Mouse (Mus musculus): ENCODE results near the gene Spon1. TPM values are rescaled to one million over a fixed set of nuclear protein-coding genes. Genes with fewer than 3 reads are reported as not detected.

The Spon1 gene
- 22.7 and 25.9 TPM in 2 replicates for polyA plus RNA-seq (2016; fragmentation: Nextera tagmentation; extraction: Ambion mirVana)

DNA sequence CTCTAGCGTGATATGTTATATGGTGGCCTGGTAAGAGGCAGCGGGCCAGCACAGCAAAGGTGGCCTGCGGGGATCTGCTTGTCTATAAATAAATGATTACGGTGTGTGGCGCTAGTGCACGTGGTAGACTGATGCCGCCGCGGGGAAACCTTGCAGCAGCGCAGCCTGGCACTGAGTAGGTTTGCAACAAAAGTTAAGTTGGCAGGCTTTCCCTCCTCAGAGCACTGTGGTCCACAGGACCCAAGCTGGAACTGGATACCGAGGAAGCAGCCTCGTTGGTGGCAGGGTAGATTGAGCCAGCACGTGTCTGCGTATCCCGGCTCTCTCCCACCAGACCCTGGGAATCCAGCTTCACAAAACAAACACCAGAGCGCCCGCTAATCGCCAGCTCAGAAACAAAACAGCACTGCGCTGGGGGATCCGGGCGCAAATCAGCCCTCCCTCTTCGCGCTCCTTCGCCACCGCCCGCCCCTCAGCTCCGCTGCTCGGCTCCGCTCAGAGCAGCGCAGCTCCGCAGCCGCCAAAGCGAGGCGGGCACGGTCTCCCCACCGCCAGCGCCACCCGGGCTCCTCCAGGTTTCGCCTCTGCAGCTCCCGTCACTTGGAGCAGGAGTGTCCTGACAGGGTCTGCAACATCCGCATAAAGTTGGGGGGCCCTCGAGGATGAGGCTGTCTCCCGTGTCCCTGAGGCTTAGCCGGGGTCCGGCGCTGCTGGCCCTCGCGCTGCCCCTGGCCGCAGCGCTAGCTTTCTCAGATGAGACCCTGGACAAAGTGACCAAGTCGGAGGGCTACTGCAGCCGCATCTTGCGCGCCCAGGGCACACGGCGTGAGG, at the start of gene Spon1:
Gene Spon1 (plus strand): TSS at position 332 of the 831 bp plus-strand sequence.
- Histone ChIP-seq H3K9ac (peak within 1 kb of the TSS; percentile 58), H3K9me3 (0 out of 2 replicates have a peak, but pooled peaks cover 4% of the 10 kb centered on the region), H3K4me1 (peaks cover 20% of the 10 kb centered on the region; the same call in 1 of the 2 replicates), H3K27ac (no peak within 1 kb of the TSS), H3K4me3 (peak within 1 kb of the TSS; percentile 53), H3K4me2 (replicated peaks) (peak within 1 kb of the TSS; percentile 92), H3K36me3 (no peaks in the 10 kb centered on the region), H3K27me3 (peaks cover 37% of the 10 kb centered on the region)
- peak; percentile 89 for ATAC-seq (ENCODE audit: insufficient number of reproducible peaks, insufficient read depth, low FRiP score, low TSS enrichment)
- under 1% methylated on average over 56 of the region's 56 CpGs for WGBS

DNA sequence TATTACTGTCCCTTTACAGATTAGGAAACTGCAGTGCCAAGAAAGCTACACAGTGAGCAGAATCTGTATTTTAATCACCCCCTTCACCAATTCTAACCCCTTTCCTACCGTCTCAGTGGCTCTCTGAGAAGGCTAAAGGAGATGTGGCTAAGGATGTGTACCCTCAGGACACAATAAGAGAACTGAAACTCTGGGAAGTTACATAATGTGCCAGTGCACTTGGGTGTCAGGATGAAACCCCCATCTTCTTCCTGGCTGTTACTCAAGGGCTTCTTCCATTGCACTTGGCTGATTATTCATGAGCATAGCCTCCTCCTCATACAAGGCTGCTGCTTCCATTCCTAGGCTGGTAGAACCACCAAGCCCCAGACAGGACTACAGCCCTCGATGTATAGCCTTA, 43.8 kb upstream of the Spon1 start:
- Histone ChIP-seq H3K4me2 (replicated peaks) (no peak overlapping the region), H3K9me3 (no peaks in the 10 kb centered on the region), H3K27ac (no peak overlapping the region), H3K4me1 (no peaks in the 10 kb centered on the region), H3K27me3 (no peaks in the 10 kb centered on the region), H3K36me3 (no peaks in the 10 kb centered on the region), H3K9ac (no peak overlapping the region), H3K4me3 (no peak overlapping the region)
- 73% methylated on average over 2 of the region's 2 CpGs for WGBS
- no peak for ATAC-seq (ENCODE audit: insufficient number of reproducible peaks, insufficient read depth, low FRiP score, low TSS enrichment)

DNA sequence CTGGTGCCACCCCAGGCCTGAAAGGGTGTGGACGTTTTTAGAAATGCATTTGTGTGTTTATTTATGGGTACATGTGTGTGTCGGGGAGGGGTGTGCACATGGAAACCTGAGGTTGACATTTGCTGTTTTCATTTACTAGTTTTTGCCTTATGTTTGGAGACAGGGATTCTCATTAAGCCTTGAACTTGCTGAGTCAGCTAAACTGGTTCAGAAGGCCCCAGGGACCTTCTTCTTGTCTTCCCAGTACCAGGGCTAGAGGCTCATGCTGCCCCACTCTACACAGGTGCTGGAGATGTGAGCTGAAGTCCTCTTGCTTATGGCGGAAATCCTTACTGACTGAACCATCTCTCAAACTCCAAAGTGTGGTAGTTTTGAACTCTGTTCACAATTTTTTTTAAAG, 41.9 kb upstream of the Spon1 start:
- no peak overlapping the region for H3K4me3 ChIP-seq
- H3K4me1 ChIP-seq: no peaks in the 10 kb centered on the region
- no peak overlapping the region for H3K27ac ChIP-seq
- no peak for ATAC-seq (ENCODE audit: insufficient number of reproducible peaks, insufficient read depth, low FRiP score, low TSS enrichment)
- no peak overlapping the region for H3K9ac ChIP-seq
- no peaks in the 10 kb centered on the region for H3K36me3 ChIP-seq
- WGBS: 76% methylated on average over 3 of the region's 3 CpGs
- H3K27me3 ChIP-seq: no peaks in the 10 kb centered on the region
- H3K9me3 ChIP-seq: no peaks in the 10 kb centered on the region
- H3K4me2 ChIP-seq (replicated peaks): no peak overlapping the region

DNA sequence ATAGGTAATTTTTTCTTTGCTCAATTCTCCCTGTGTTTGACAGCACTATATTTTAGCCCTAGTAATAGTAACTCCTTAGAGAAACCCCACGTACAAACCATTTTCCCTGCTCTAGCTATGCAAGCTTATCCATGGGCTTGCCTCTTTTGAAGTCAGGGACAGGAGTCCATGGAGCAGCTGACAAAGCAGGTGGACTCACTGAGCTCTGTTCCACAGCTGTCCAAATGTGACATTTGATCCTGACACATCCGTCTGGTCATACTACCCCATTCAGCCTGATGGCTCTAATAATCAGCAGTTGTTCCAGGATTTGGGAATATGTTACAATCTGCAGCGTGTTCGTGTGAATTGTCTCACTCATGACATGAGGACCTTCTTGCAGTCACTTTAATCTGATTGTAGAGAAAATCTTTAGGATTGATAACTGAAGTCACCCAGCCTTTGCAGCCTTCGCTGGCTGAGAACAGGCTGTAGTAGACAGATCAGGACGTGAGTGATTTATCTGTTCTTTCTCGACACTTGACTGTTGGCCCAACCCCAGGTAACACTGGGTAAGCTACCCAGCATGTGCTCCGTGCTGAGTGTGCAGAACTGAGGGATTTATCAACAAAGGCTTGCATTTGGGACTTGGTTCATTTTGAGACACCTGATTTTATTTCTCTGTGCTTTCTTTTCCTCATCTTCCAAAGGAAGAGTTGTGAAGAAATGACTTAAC, 37.6 kb upstream of the Spon1 start:
- Histone ChIP-seq H3K27me3 (no peaks in the 10 kb centered on the region), H3K4me3 (no peak overlapping the region), H3K4me1 (no peaks in the 10 kb centered on the region), H3K27ac (no peak overlapping the region), H3K9ac (no peak overlapping the region), H3K9me3 (no peaks in the 10 kb centered on the region), H3K36me3 (no peaks in the 10 kb centered on the region), H3K4me2 (replicated peaks) (no peak overlapping the region)
- 44% methylated on average over 8 of the region's 8 CpGs for WGBS
- ATAC-seq (ENCODE audit: insufficient number of reproducible peaks, insufficient read depth, low FRiP score, low TSS enrichment): no peak

DNA sequence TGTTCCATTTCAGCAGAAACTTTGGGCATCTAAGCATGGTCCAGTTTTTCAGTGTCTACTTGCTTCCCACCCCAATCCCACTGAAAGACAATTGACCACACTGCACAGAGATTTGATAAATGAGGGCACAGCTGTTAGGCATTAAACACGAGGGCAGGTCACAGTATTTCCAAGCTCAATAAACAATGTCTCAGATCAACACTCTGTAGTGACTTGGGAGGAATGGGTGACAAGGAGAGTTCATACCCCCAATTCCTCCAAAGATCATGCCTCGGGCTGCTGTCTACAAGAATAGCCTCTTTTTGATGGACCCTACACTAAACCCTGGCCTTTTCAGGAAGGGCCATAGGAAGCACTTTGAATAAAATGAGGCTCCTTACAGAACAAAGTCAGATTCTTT, 36.9 kb upstream of the Spon1 start:
- Histone ChIP-seq H3K4me3 (no peak overlapping the region), H3K27me3 (no peaks in the 10 kb centered on the region), H3K9ac (no peak overlapping the region), H3K4me2 (replicated peaks) (no peak overlapping the region), H3K4me1 (no peaks in the 10 kb centered on the region), H3K36me3 (no peaks in the 10 kb centered on the region), H3K9me3 (no peaks in the 10 kb centered on the region), H3K27ac (no peak overlapping the region)
- 10% methylated on average over 2 of the region's 2 CpGs for WGBS
- no peak for ATAC-seq (ENCODE audit: insufficient number of reproducible peaks, insufficient read depth, low FRiP score, low TSS enrichment)

DNA sequence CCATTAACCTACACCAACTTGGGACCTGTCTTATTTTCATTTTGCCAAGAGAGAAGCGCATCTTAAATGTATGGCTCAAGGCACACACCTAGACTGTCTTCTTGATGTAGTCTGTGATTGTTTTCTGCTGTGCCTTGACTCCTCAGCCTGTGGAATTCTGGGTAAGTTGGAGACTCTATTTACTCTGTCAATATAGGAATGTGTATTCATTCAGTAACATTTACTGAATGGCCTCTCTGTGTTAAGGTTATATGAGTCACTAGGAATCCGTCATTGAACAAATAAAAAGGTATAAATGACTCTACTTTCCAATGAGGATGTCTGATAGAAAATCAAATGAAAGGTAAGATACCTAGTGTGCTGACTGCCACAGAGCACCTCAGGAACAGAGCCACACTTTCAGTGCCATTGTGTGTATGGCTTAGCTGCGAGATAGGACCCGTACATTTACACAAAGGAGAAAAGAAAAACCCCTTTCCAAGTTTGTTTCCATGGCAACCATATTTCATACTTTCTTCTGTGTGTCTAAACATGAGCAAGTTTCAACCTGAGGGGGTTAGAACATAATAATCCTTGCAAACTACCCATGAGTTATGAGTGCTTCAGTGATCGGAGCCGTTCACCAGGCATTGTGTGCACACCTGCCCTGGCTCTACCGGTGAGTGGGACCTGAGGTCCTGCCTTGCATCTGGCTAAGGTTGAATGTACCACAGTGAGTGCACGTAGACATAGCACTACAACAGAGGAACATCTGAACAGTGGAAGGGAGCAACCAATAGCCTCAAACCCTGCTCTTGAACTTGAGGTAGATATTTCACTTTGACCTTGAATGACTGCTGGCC, 35.2 kb upstream of the Spon1 start:
- no peaks in the 10 kb centered on the region for H3K9me3 ChIP-seq
- no peak overlapping the region for H3K4me3 ChIP-seq
- no peaks in the 10 kb centered on the region for H3K36me3 ChIP-seq
- H3K4me1 ChIP-seq: no peaks in the 10 kb centered on the region
- H3K4me2 ChIP-seq (replicated peaks): no peak overlapping the region
- H3K27ac ChIP-seq: no peak overlapping the region
- no peak overlapping the region for H3K9ac ChIP-seq
- H3K27me3 ChIP-seq: no peaks in the 10 kb centered on the region
- ATAC-seq (ENCODE audit: insufficient number of reproducible peaks, insufficient read depth, low FRiP score, low TSS enrichment): no peak
- 83% methylated on average over 8 of the region's 8 CpGs for WGBS

DNA sequence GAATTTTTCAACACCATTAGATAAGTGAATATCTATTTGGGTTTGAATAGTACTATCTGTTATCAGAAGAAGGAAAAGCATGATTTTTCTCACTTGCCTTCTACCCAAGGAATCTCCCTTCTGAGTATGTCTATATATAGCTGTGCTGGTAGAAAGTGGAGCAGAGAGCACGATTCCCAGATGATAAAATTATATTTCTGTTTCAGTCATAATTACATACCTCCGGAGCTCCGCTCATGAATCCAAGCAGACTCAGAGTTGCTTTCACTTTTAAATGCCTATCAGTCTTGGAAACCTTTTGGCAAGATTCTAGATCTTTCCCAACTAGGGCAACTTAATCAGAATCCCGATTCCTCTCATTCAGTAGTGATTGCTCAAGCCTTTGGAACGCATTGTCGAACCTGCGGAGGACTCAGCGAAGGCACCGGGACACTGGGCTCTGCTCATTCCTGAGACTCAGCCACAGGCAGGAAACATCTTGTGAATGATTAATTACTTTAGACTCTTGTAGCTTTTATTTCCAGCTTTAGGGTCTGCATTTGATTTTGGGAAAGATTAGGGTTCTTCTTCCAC, 27.9 kb upstream of the Spon1 start:
- Histone ChIP-seq H3K4me1 (no peaks in the 10 kb centered on the region), H3K27me3 (no peaks in the 10 kb centered on the region), H3K4me3 (no peak overlapping the region), H3K36me3 (no peaks in the 10 kb centered on the region), H3K27ac (no peak overlapping the region), H3K9ac (no peak overlapping the region), H3K9me3 (no peaks in the 10 kb centered on the region), H3K4me2 (replicated peaks) (no peak overlapping the region)
- ATAC-seq (ENCODE audit: insufficient number of reproducible peaks, insufficient read depth, low FRiP score, low TSS enrichment): no peak
- WGBS: 84% methylated on average over 9 of the region's 9 CpGs

DNA sequence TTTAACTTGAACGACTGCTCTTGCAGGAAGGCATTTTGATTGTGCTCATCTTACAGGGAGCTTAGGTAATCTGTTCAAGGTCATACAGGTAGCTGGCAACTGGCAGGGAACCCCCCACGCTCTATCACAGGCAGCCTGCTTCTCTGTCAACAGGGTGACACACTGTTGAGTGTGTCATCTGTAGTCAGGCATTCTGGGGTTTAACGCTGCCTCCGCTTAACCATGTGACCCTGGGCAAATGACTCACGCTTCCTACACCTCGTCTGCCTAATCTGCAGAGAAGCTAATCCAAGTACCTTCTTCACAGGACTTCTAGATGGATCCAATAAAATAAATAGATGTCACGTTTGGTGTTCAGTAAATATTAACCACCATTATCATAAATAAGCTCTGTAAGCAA, 26.6 kb upstream of the Spon1 start:
- no peak overlapping the region for H3K4me2 ChIP-seq (replicated peaks)
- H3K9me3 ChIP-seq: no peaks in the 10 kb centered on the region
- H3K36me3 ChIP-seq: no peaks in the 10 kb centered on the region
- H3K27ac ChIP-seq: no peak overlapping the region
- ATAC-seq (ENCODE audit: insufficient number of reproducible peaks, insufficient read depth, low FRiP score, low TSS enrichment): no peak
- no peaks in the 10 kb centered on the region for H3K27me3 ChIP-seq
- no peak overlapping the region for H3K4me3 ChIP-seq
- no peak overlapping the region for H3K9ac ChIP-seq
- WGBS: 73% methylated on average over 7 of the region's 7 CpGs
- H3K4me1 ChIP-seq: no peaks in the 10 kb centered on the region

DNA sequence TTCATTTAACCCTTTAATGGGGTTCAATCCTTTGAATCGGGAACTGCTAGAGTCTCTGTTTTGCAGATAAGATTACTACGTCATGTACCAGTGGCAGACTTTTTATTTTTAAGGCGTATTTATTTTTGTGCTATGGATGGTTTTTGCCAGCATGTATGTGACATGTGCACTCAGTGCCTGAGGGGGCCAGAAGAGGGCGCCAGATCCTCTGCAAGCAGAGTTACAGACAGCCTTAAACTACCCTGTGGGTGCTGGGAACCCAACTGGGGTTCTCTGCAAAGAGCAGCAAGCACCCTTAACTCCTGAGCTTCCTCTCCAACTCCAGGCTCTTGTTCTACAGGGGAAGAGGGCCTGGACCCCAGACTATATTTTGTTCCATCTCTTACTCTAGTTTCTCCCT, 23.2 kb upstream of the Spon1 start:
- H3K27me3 ChIP-seq: no peaks in the 10 kb centered on the region
- H3K36me3 ChIP-seq: no peaks in the 10 kb centered on the region
- no peak overlapping the region for H3K4me2 ChIP-seq (replicated peaks)
- no peaks in the 10 kb centered on the region for H3K4me1 ChIP-seq
- no peak overlapping the region for H3K27ac ChIP-seq
- WGBS: 82% methylated on average over 4 of the region's 4 CpGs
- ATAC-seq (ENCODE audit: insufficient number of reproducible peaks, insufficient read depth, low FRiP score, low TSS enrichment): no peak
- H3K9me3 ChIP-seq: no peaks in the 10 kb centered on the region
- H3K9ac ChIP-seq: no peak overlapping the region
- H3K4me3 ChIP-seq: no peak overlapping the region

DNA sequence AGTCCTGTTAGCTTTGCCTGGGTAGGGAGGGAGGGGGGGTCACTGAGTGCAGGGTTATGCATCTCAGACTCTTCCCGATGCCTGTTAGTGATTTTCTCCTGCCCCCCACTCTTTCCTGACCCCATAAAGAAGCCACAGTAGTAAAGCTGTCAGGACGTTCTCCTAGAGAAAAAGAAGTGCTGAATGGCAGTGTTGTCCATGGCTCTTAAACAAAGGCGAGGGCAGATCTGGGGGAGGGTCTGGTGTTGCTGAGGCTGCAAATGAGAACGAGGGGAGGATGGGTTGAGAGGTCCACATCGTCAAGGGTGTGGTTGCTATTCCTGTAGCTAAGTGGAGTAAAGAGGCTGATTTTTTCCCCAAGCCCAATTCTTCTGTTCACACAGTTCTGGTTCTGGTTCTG, 21.8 kb upstream of the Spon1 start:
- Histone ChIP-seq H3K4me3 (no peak overlapping the region), H3K9me3 (no peaks in the 10 kb centered on the region), H3K4me1 (no peaks in the 10 kb centered on the region), H3K36me3 (no peaks in the 10 kb centered on the region), H3K4me2 (replicated peaks) (no peak overlapping the region), H3K27ac (no peak overlapping the region), H3K9ac (no peak overlapping the region), H3K27me3 (no peaks in the 10 kb centered on the region)
- ATAC-seq (ENCODE audit: insufficient number of reproducible peaks, insufficient read depth, low FRiP score, low TSS enrichment): no peak
- 35% methylated on average over 5 of the region's 5 CpGs for WGBS

DNA sequence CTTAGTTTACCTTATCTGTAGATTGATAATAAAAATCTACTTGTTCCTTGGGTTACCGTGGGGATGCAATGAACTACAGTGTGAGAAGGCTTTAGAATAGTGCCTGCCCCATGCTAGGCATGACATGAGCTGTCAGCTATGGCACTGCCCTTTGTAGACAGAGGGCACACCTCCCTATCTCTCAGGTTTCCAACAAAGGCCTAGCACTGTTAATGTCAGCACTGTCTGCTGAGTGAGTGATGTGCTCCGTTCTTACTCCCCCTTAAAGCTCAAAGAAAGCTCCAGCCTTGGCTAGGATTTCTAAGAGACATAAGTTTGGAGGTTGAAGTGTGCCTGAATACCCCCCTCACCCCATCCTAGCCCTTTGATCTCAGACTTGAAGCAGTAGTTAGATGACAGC, 9.2 kb upstream of the Spon1 start:
- no peaks in the 10 kb centered on the region for H3K9me3 ChIP-seq
- H3K27me3 ChIP-seq: 0 out of 2 replicates have a peak, but pooled peaks cover 3% of the 10 kb centered on the region
- WGBS: 87% methylated on average over 2 of the region's 2 CpGs
- H3K9ac ChIP-seq: no peak overlapping the region
- H3K36me3 ChIP-seq: no peaks in the 10 kb centered on the region
- no peak overlapping the region for H3K27ac ChIP-seq
- no peak for ATAC-seq (ENCODE audit: insufficient number of reproducible peaks, insufficient read depth, low FRiP score, low TSS enrichment)
- H3K4me1 ChIP-seq: no peaks in the 10 kb centered on the region
- no peak overlapping the region for H3K4me3 ChIP-seq
- no peak overlapping the region for H3K4me2 ChIP-seq (replicated peaks)

All from embryonic facial prominence, embryonic 12.5 days (tissue).